Comparison of ENCODE assay signal across 9 mouse cellular contexts in genomic region chr5:4484780-4485179, GRCm38 (mm10).
DNase-seq lines count a peak whose midpoint lies in the region; ATAC-seq lines count a peak whose summit lies in the region.
"Had no signal": no experiment of that assay in that cellular context is flagged by ENCODE, and none has a peak within 500 bp of the region (broad histone marks: within the 10 kb centered on the region; RNA-seq: fewer than 3 reads in every experiment).

No protein-coding gene starts in this region.

- peak; percentile 55 for ATAC-seq in midbrain, embryonic 12.5 days (ENCODE audit: low FRiP score, low read depth)
- no peak for ATAC-seq in megakaryocyte-erythroid progenitor cell, adult 5-6 weeks (replicated peaks; ENCODE audit: low FRiP score, low TSS enrichment, poor library complexity, severe bottlenecking)
- ATAC-seq: intestine, embryonic 16.5 days had no signal

- peak overlapping the region; percentile 75 for H3K27ac ChIP-seq in midbrain, embryonic 12.5 days (replicated peaks)

- peaks cover 24% of the 10 kb centered on the region for H3K4me1 ChIP-seq in midbrain, embryonic 12.5 days

- H3K36me3 ChIP-seq in midbrain, embryonic 12.5 days: no peaks in the 10 kb centered on the region

- peak; percentile 24 to 55 for DNase-seq in cerebellum, postnatal 14 days
- DNase-seq in cerebellum, adult 9-11 months: no peak
- DNase-seq in embryo, embryonic 10.5 days (ENCODE audit: low spot score): peak; percentile 55
- peak; percentile 58 for DNase-seq in forelimb bud, embryonic 11.5 days (ENCODE audit: low read depth, low spot score)
- DNase-seq in heart, postnatal 4 days: no peak
- no peak for DNase-seq in layer of hippocampus, postnatal 25 days (ENCODE audit: extremely low spot score in 1 of 2, low spot score in 1 of 2)

- H3K9me3 ChIP-seq in midbrain, embryonic 12.5 days: no peaks in the 10 kb centered on the region

- H3K27me3 ChIP-seq in midbrain, embryonic 12.5 days: no peaks in the 10 kb centered on the region

- no peak overlapping the region for H3K9ac ChIP-seq in midbrain, embryonic 12.5 days (replicated peaks)

- no peak overlapping the region for H3K4me3 ChIP-seq in midbrain, embryonic 12.5 days

- 28% methylated on average over 6 of the region's 6 CpGs for WGBS in midbrain, embryonic 12.5 days

- peak overlapping the region; percentile 10; the same call in 1 of the 2 replicates for H3K4me2 ChIP-seq in midbrain, embryonic 12.5 days (replicated peaks)

Comparison
In these comparisons a context has a peak if more than half of its experiments do, and no peak if none do; other contexts are left out.
1. DNase-seq: peak in cerebellum, postnatal 14 days (2 of 2), embryo, embryonic 10.5 days (single experiment) and forelimb bud, embryonic 11.5 days (single experiment); none in cerebellum, adult 9-11 months (single experiment), heart, postnatal 4 days (single experiment) and layer of hippocampus, postnatal 25 days (0 of 2).